Mouse (Mus musculus): Measurements from ENCODE around the gene Ndufb2.

GRCm38 (mm10) chr6:39607365-39607764 is 15.0 kb downstream of the Ndufb2 start:
- no peak for TF ChIP-seq POLR2A (IDR thresholded peaks at IDR 0.05; ENCODE audit: extremely low read depth, insufficient read depth, low read length)
- no peak for TF ChIP-seq CTCF (IDR thresholded peaks at IDR 0.05; ENCODE audit: extremely low read depth, insufficient read depth, low read length)
